Mouse (Mus musculus) midbrain, postnatal 0 days (tissue): Measurements from ENCODE around the gene Flnb. TPM values are rescaled to one million over a fixed set of nuclear protein-coding genes. Genes with fewer than 3 reads are reported as not detected.

Experiments used
- ATAC-seq: fragments of 200-750 bp; cut with Nextera tagmentation; 2 replicates; pipeline ENCODE4 v1.8.0; 2017; ENCODE audit warnings: moderate number of reproducible peaks, mild to moderate bottlenecking, moderate TSS enrichment, moderate library complexity; ENCODE audit not compliant: low FRiP score
- DNase-seq: peaks from one replicate; pipeline ENCODE4 v3.0.0-alpha.2; 2015; ENCODE audit warnings: low spot score
- H3K27ac ChIP-seq: fragments of 300-500 bp; sonication (generic); 2 replicates; pipeline ENCODE4 v1.5.1; 2014; ENCODE audit warnings: low read depth, mild to moderate bottlenecking, low read length, mixed read lengths
- H3K27me3 ChIP-seq: fragments of 300-500 bp; sonication (generic); 2 replicates; pipeline ENCODE4 v1.6.1; 2014; ENCODE audit warnings: low read length, control low read depth, mixed read lengths; ENCODE audit not compliant: insufficient read depth
- H3K36me3 ChIP-seq: fragments of 300-500 bp; sonication (generic); 2 replicates; pipeline ENCODE4 v1.6.1; 2014; ENCODE audit warnings: low read length, control low read depth, mixed read lengths; ENCODE audit not compliant: insufficient read depth
- H3K4me1 ChIP-seq: fragments of 300-500 bp; sonication (generic); 2 replicates; pipeline ENCODE4 v1.6.1; 2014; ENCODE audit warnings: mild to moderate bottlenecking, control low read depth, antibody characterized with exemption, low read length, mixed read lengths; ENCODE audit not compliant: insufficient read depth
- H3K4me2 ChIP-seq: fragments of 300-500 bp; sonication (generic); 2 replicates; pipeline ENCODE4 v1.6.1; 2014; ENCODE audit warnings: low read depth, mild to moderate bottlenecking, low read length, mixed read lengths; ENCODE audit not compliant: poor library complexity, severe bottlenecking
- H3K4me3 ChIP-seq: fragments of 300-500 bp; sonication (generic); 2 replicates; pipeline ENCODE4 v1.5.1; 2014; ENCODE audit warnings: low read depth, mild to moderate bottlenecking, low read length, moderate library complexity
- H3K9ac ChIP-seq: fragments of 300-500 bp; sonication (generic); replicated peaks from 2 replicates; pipeline ENCODE4 v1.6.1; 2014; ENCODE audit warnings: mild to moderate bottlenecking, low read length, moderate library complexity, mixed read lengths; ENCODE audit not compliant: poor library complexity, severe bottlenecking
- H3K9me3 ChIP-seq: fragments of 300-500 bp; sonication (generic); 2 replicates; pipeline ENCODE4 v1.6.1; 2016; ENCODE audit warnings: low read length, control low read depth
- CTCF ChIP-seq: IDR thresholded peaks from 2 replicates; pipeline ENCODE4 v1.5.1; 2016; ENCODE audit warnings: antibody characterized with exemption, mild to moderate bottlenecking
- WGBS: fragments of 180-500 bp; shearing (Covaris S2); extraction: QIAGEN DNeasy Blood & Tissue Kit; methylation state at CpG from one replicate; pipeline ENCODE4 v1.1.7; 2014; 5-methylcytosine and 5-hydroxymethylcytosine counted together
- polyA plus RNA-seq: library from polyadenylated mRNA; unstranded; fragments of >200 nt; fragmentation: Nextera tagmentation; extraction: Ambion mirVana; gene quantifications from 2 replicates; pipeline ENCODE4 v1.2.1, GENCODE M21; 2015
- total RNA-seq: library from RNA; depleted of rRNA; stranded (reverse); fragments of >200 nt; gene quantifications from 2 replicates; pipeline ENCODE4 v1.2.3, GENCODE M21; 2014

The Flnb gene
- total and polyA plus RNA-seq, 2 experiments from 2014 or later = 3.5 to 23.7 TPM

- no peak overlapping the region for H3K4me3 ChIP-seq
- WGBS = 93% methylated on average over 7 of the region's 7 CpGs
- ATAC-seq (no peak), DNase-seq (no peak)
- H3K36me3 ChIP-seq = peaks cover 70% of the 10 kb centered on the region
- no peak overlapping the region for H3K4me2 ChIP-seq
- no peaks in the 10 kb centered on the region for H3K27me3 ChIP-seq
- no peaks in the 10 kb centered on the region for H3K4me1 ChIP-seq
- H3K27ac ChIP-seq = no peak overlapping the region
- no peaks in the 10 kb centered on the region for H3K9me3 ChIP-seq
- H3K9ac ChIP-seq = no peak overlapping the region
- TF ChIP-seq CTCF = no peak
These were observed 111.3 kb downstream of the Flnb start for GRCm38 (mm10) chr14:7929029-7929428.

GRCm38 (mm10) chr14:7932151-7932550 lies 114.4 kb downstream of the Flnb start:
- no peak for TF ChIP-seq CTCF

GRCm38 (mm10) chr14:7934166-7934565 lies 116.4 kb downstream of the Flnb start:
- no peak overlapping the region for H3K9ac ChIP-seq
- H3K27ac ChIP-seq = no peak overlapping the region
- H3K4me3 ChIP-seq = no peak overlapping the region
- ATAC-seq (no peak), DNase-seq (no peak)
- H3K27me3 ChIP-seq = no peaks in the 10 kb centered on the region
- WGBS = 92% methylated on average over 7 of the region's 7 CpGs
- H3K4me1 ChIP-seq = no peaks in the 10 kb centered on the region
- peaks cover 57% of the 10 kb centered on the region for H3K36me3 ChIP-seq
- H3K4me2 ChIP-seq = no peak overlapping the region
- TF ChIP-seq CTCF = no peak
- H3K9me3 ChIP-seq = no peaks in the 10 kb centered on the region

More at GRCm38 (mm10) chr14:7932151-7932550, 114.4 kb downstream of the Flnb start:
- Histone ChIP-seq H3K9me3 (no peaks in the 10 kb centered on the region), H3K9ac (no peak overlapping the region), H3K27me3 (no peaks in the 10 kb centered on the region), H3K36me3 (peaks cover 70% of the 10 kb centered on the region), H3K4me3 (no peak overlapping the region), H3K4me1 (no peaks in the 10 kb centered on the region), H3K4me2 (no peak overlapping the region), H3K27ac (no peak overlapping the region)
- ATAC-seq (no peak), DNase-seq (no peak)
- WGBS = 97% methylated on average over 4 of the region's 4 CpGs

- peak; percentile 78 for TF ChIP-seq CTCF
- no peak overlapping the region for H3K27ac ChIP-seq
- H3K36me3 ChIP-seq = peaks cover 41% of the 10 kb centered on the region
- DNase-seq (peak; percentile 83), ATAC-seq (peak; percentile 56; the same call in 1 of the 2 replicates)
- H3K9ac ChIP-seq = no peak overlapping the region
- no peaks in the 10 kb centered on the region for H3K9me3 ChIP-seq
- no peak overlapping the region for H3K4me2 ChIP-seq
- H3K27me3 ChIP-seq = no peaks in the 10 kb centered on the region
- H3K4me3 ChIP-seq = no peak overlapping the region
- no peaks in the 10 kb centered on the region for H3K4me1 ChIP-seq
- 19% methylated on average over 17 of the region's 17 CpGs for WGBS
These were observed 119.4 kb downstream of the Flnb start for GRCm38 (mm10) chr14:7937052-7937630.

GRCm38 (mm10) chr14:7938809-7939784 lies 121.3 kb downstream of the Flnb start:
- Histone ChIP-seq H3K9ac (no peak overlapping the region), H3K9me3 (no peaks in the 10 kb centered on the region), H3K4me2 (no peak overlapping the region), H3K27ac (no peak overlapping the region), H3K4me3 (no peak overlapping the region), H3K4me1 (no peaks in the 10 kb centered on the region), H3K36me3 (peaks cover 34% of the 10 kb centered on the region), H3K27me3 (no peaks in the 10 kb centered on the region)
- peak; percentile 31 for DNase-seq
- no peak for ATAC-seq
- 85% methylated on average over 19 of the region's 19 CpGs for WGBS
- no peak for TF ChIP-seq CTCF

- Histone ChIP-seq H3K4me1 (no peaks in the 10 kb centered on the region), H3K9ac (no peak overlapping the region), H3K27ac (no peak overlapping the region), H3K9me3 (no peaks in the 10 kb centered on the region), H3K36me3 (peaks cover 38% of the 10 kb centered on the region), H3K4me3 (no peak overlapping the region), H3K27me3 (no peaks in the 10 kb centered on the region), H3K4me2 (no peak overlapping the region)
- WGBS = 83% methylated on average over 5 of the region's 5 CpGs
- no peak for TF ChIP-seq CTCF
- DNase-seq = no peak
- ATAC-seq = no peak
These were observed 123.7 kb downstream of the Flnb start for GRCm38 (mm10) chr14:7941413-7941812.
